In the genomic region with DNA sequence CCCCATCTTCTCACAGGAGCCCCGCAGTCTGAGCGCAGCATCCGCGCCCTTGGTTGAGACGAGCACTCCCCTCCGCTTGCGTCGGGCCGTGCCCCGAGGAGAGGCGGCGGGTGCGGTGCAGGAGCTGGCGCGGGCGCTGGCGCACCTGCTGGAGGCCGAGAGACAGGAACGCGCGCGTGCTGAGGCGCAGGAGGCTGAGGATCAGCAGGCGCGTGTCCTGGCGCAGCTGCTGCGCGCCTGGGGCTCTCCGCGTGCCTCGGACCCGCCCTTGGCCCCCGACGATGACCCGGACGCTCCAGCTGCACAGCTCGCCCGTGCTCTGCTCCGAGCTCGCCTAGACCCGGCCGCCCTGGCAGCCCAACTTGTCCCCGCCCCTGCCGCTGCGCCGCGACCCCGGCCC, we compare ENCODE assay signal across 8 mouse cellular contexts. TPM values are rescaled to one million over a fixed set of nuclear protein-coding genes. Genes with fewer than 3 reads are reported as not detected.
DNase-seq lines count a peak whose midpoint lies in the region; ATAC-seq and TF ChIP-seq lines count a peak whose summit lies in the region.

No protein-coding gene starts in this region.

- H3K9ac ChIP-seq in kidney, postnatal 0 days (ENCODE audit: low read depth, low read length): no peak overlapping the region
- peak overlapping the region; percentile 33; the same call in 1 of the 2 replicates for H3K9ac ChIP-seq in hindbrain, embryonic 11.5 days (ENCODE audit: low read depth, low read length)
- H3K9ac ChIP-seq in midbrain, embryonic 14.5 days (replicated peaks; ENCODE audit: low read length): peak overlapping the region; percentile 56

- WGBS in kidney, postnatal 0 days: 19% methylated on average over 44 of the region's 48 CpGs
- WGBS in hindbrain, embryonic 11.5 days: 6% methylated on average over 41 of the region's 48 CpGs
- 14% methylated on average over 48 of the region's 48 CpGs for WGBS in midbrain, embryonic 14.5 days

- H3K27me3 ChIP-seq in kidney, postnatal 0 days (ENCODE audit: insufficient read depth, low read length): peaks cover 14% of the 10 kb centered on the region; the same call in 1 of the 2 replicates
- peaks cover 28% of the 10 kb centered on the region; the same call in 1 of the 2 replicates for H3K27me3 ChIP-seq in hindbrain, embryonic 11.5 days (ENCODE audit: control insufficient read depth, insufficient read depth, low read length)
- H3K27me3 ChIP-seq in midbrain, embryonic 14.5 days (ENCODE audit: control insufficient read depth, insufficient read depth, low read length): no peaks in the 10 kb centered on the region

- TF ChIP-seq CTCF in kidney, postnatal 0 days (IDR thresholded peaks at IDR 0.05; ENCODE audit: low read depth): no peak

- peak overlapping the region; percentile 38 for H3K4me2 ChIP-seq in kidney, postnatal 0 days (ENCODE audit: low read length)
- H3K4me2 ChIP-seq in hindbrain, embryonic 11.5 days (replicated peaks; ENCODE audit: low read depth, low read length): peak overlapping the region; percentile 38
- H3K4me2 ChIP-seq in midbrain, embryonic 14.5 days (ENCODE audit: low read length): peak overlapping the region; percentile 63

- DNase-seq in kidney, postnatal 0 days (ENCODE audit: low spot score): no peak
- DNase-seq in kidney, adult 11 months: no peak
- peak; percentile 47 for DNase-seq in embryo, embryonic 11 days
- peak; percentile 44 for DNase-seq in hindbrain, embryonic 11.5 days (ENCODE audit: low spot score)
- peak; percentile 59 for DNase-seq in midbrain, embryonic 14.5 days
- no peak for DNase-seq in ovary, postnatal 36 days (ENCODE audit: low spot score)
- no peak for DNase-seq in kidney, adult 8-10 months

- peak overlapping the region; percentile 16; the same call in 1 of the 2 replicates for H3K4me3 ChIP-seq in kidney, postnatal 0 days (replicated peaks; ENCODE audit: low read depth, low read length)
- H3K4me3 ChIP-seq in hindbrain, embryonic 11.5 days (ENCODE audit: low read depth, low read length): peak overlapping the region; percentile 28
- peak overlapping the region; percentile 47 for H3K4me3 ChIP-seq in midbrain, embryonic 14.5 days (replicated peaks; ENCODE audit: low read depth, low read length)

- no peak for ATAC-seq in kidney, postnatal 0 days (replicated peaks; ENCODE audit: low FRiP score, low read depth)
- peak; percentile 25; the same call in 1 of the 2 replicates for ATAC-seq in hindbrain, embryonic 11.5 days (ENCODE audit: low FRiP score)
- ATAC-seq in midbrain, embryonic 14.5 days (ENCODE audit: low FRiP score, low TSS enrichment): no peak
- ATAC-seq in erythroblast, adult 5-6 weeks (replicated peaks; ENCODE audit: low FRiP score, poor library complexity, severe bottlenecking): no peak

- H3K36me3 ChIP-seq in kidney, postnatal 0 days (ENCODE audit: insufficient read depth, low read length): no peaks in the 10 kb centered on the region
- no peaks in the 10 kb centered on the region for H3K36me3 ChIP-seq in hindbrain, embryonic 11.5 days (ENCODE audit: control insufficient read depth, insufficient read depth, low read length)
- peaks cover 16% of the 10 kb centered on the region for H3K36me3 ChIP-seq in midbrain, embryonic 14.5 days (ENCODE audit: control insufficient read depth, insufficient read depth, low read length)

- H3K9me3 ChIP-seq in kidney, postnatal 0 days (replicated peaks; ENCODE audit: low read length): no peaks in the 10 kb centered on the region
- H3K9me3 ChIP-seq in hindbrain, embryonic 11.5 days (ENCODE audit: control insufficient read depth, low read length): no peaks in the 10 kb centered on the region
- H3K9me3 ChIP-seq in midbrain, embryonic 14.5 days (ENCODE audit: control insufficient read depth, low read length): no peaks in the 10 kb centered on the region

- H3K4me1 ChIP-seq in kidney, postnatal 0 days (replicated peaks; ENCODE audit: insufficient read depth, low read length): no peaks in the 10 kb centered on the region
- no peaks in the 10 kb centered on the region for H3K4me1 ChIP-seq in hindbrain, embryonic 11.5 days (replicated peaks; ENCODE audit: control insufficient read depth, insufficient read depth, low read length)
- peaks cover 8% of the 10 kb centered on the region; the same call in 1 of the 2 replicates for H3K4me1 ChIP-seq in midbrain, embryonic 14.5 days (ENCODE audit: control insufficient read depth, insufficient read depth, low read length)

- H3K27ac ChIP-seq in kidney, postnatal 0 days: no peak overlapping the region
- H3K27ac ChIP-seq in hindbrain, embryonic 11.5 days (ENCODE audit: low read depth, low read length): no peak overlapping the region
- peak overlapping the region; percentile 26; the same call in 1 of the 2 replicates for H3K27ac ChIP-seq in midbrain, embryonic 14.5 days (replicated peaks; ENCODE audit: low read depth, low read length)

RNA-seq across cellular contexts. Expression of gene Pcsk1n, which starts 2.4 kb away (rescaled TPM):
- 0.41 and 0.59 TPM in 2 replicates for polyA plus RNA-seq in kidney, postnatal 0 days (2015; fragmentation: Nextera tagmentation; extraction: Ambion mirVana)
- 23.9 and 25.9 TPM in 2 replicates for polyA plus RNA-seq in hindbrain, embryonic 11.5 days (2014; fragmentation: Nextera tagmentation; extraction: Ambion mirVana)
- 197 and 199 TPM in 2 replicates for polyA plus RNA-seq in midbrain, embryonic 14.5 days (2014; fragmentation: Nextera tagmentation; extraction: Ambion mirVana)
- not detected in 2 replicates for total RNA-seq in erythroblast, adult 5-6 weeks (2015; ENCODE audit: low replicate concordance)
- total RNA-seq in erythroblast, adult 5-6 weeks (2017; ENCODE audit: low replicate concordance): not detected in 2 replicates

RNA-seq across cellular contexts. Expression of gene Eras, which starts 6.4 kb away (rescaled TPM):
- polyA plus RNA-seq in kidney, postnatal 0 days (2015; fragmentation: Nextera tagmentation; extraction: Ambion mirVana): not detected in 2 replicates
- not detected in 2 replicates for polyA plus RNA-seq in hindbrain, embryonic 11.5 days (2014; fragmentation: Nextera tagmentation; extraction: Ambion mirVana)
- polyA plus RNA-seq in midbrain, embryonic 14.5 days (2014; fragmentation: Nextera tagmentation; extraction: Ambion mirVana): not detected in 2 replicates
- not detected in 2 replicates for total RNA-seq in erythroblast, adult 5-6 weeks (2015; ENCODE audit: low replicate concordance)
- not detected in 2 replicates for total RNA-seq in erythroblast, adult 5-6 weeks (2017; ENCODE audit: low replicate concordance)

RNA-seq across cellular contexts. Expression of gene Gm10490, which starts 12.7 kb away (rescaled TPM):
- polyA plus RNA-seq in kidney, postnatal 0 days (2015; fragmentation: Nextera tagmentation; extraction: Ambion mirVana): not detected in 2 replicates
- not detected in 2 replicates for polyA plus RNA-seq in hindbrain, embryonic 11.5 days (2014; fragmentation: Nextera tagmentation; extraction: Ambion mirVana)
- polyA plus RNA-seq in midbrain, embryonic 14.5 days (2014; fragmentation: Nextera tagmentation; extraction: Ambion mirVana): not detected in 2 replicates
- total RNA-seq in erythroblast, adult 5-6 weeks (2015; ENCODE audit: low replicate concordance): not detected in 2 replicates
- total RNA-seq in erythroblast, adult 5-6 weeks (2017; ENCODE audit: low replicate concordance): not detected in 2 replicates

RNA-seq across cellular contexts. Expression of gene Gm10491, which starts 14.4 kb away (rescaled TPM):
- polyA plus RNA-seq in kidney, postnatal 0 days (2015; fragmentation: Nextera tagmentation; extraction: Ambion mirVana): not detected in 2 replicates
- not detected in 2 replicates for polyA plus RNA-seq in hindbrain, embryonic 11.5 days (2014; fragmentation: Nextera tagmentation; extraction: Ambion mirVana)
- polyA plus RNA-seq in midbrain, embryonic 14.5 days (2014; fragmentation: Nextera tagmentation; extraction: Ambion mirVana): not detected in 2 replicates
- total RNA-seq in erythroblast, adult 5-6 weeks (2015; ENCODE audit: low replicate concordance): not detected in 2 replicates
- not detected in 2 replicates for total RNA-seq in erythroblast, adult 5-6 weeks (2017; ENCODE audit: low replicate concordance)

RNA-seq across cellular contexts. Expression of gene Timm17b, which starts 22.9 kb away (rescaled TPM):
- polyA plus RNA-seq in kidney, postnatal 0 days (2015; fragmentation: Nextera tagmentation; extraction: Ambion mirVana): 140 and 145 TPM in 2 replicates
- polyA plus RNA-seq in hindbrain, embryonic 11.5 days (2014; fragmentation: Nextera tagmentation; extraction: Ambion mirVana): 168 and 179 TPM in 2 replicates
- 171 and 214 TPM in 2 replicates for polyA plus RNA-seq in midbrain, embryonic 14.5 days (2014; fragmentation: Nextera tagmentation; extraction: Ambion mirVana)
- total RNA-seq in erythroblast, adult 5-6 weeks (2015; ENCODE audit: low replicate concordance): 20.2 and 52.2 TPM in 2 replicates
- total RNA-seq in erythroblast, adult 5-6 weeks (2017; ENCODE audit: low replicate concordance): 8.9 and 33.2 TPM in 2 replicates

Comparison
In these comparisons a context has a peak if more than half of its experiments do, and no peak if none do; other contexts are left out.
1. DNase-seq: peak in embryo, embryonic 11 days (single experiment), hindbrain, embryonic 11.5 days (single experiment) and midbrain, embryonic 14.5 days (single experiment); none in kidney, postnatal 0 days (single experiment), kidney, adult 11 months (single experiment), ovary, postnatal 36 days (single experiment) and kidney, adult 8-10 months (0 of 2).
2. RNA of gene Pcsk1n, which starts 2.4 kb away (polyA plus RNA-seq): 197 to 199 TPM in midbrain, embryonic 14.5 days and 23.9 to 25.9 TPM in hindbrain, embryonic 11.5 days; 0.41 to 0.59 TPM in kidney, postnatal 0 days; every median in the first group is over 10 times any median in the second.
3. Peak in every context shown above with its lines, with median percentiles within 50 percentile points of each other: H3K4me2 ChIP-seq and H3K4me3 ChIP-seq.